Mouse (Mus musculus): ENCODE measurements around the gene Gm20403. TPM values are rescaled to one million over a fixed set of nuclear protein-coding genes. Genes with fewer than 3 reads are reported as not detected.
"Not testable (repeated sequence)": the region's sequence is repeated elsewhere in the genome, so short reads cannot be mapped to it uniquely, and the experiment has no call there.

The Gm20403 gene
- polyA plus RNA-seq, 1 experiment from 2014 or later, result not detected

DNA sequence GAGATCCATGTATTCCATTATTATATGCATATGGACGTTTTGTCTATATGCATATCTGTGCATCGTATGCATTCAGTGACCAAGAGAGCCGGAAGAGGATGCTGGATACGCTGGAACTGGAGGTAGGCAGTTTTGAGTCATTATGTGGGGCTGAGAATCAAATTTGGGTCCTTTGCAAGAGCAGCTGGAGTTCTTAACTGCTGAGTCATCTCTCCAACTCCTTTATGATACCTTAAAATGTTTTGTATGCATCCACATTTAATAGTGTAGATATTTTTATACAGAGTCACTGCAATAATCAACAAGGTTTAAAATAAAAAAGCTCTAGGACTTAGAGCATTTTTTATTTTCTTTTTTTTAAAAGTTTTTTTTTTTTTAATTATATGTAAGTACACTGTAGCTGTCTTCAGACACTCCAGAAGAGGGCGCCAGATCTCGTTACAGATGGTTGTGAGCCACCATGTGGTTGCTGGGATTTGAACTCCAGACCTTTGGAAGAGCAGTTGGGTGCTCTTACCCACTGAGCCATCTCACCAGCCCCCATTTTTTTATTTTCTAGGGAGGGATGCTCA lies 43.7 kb downstream of the Gm20403 start:
- not testable (repeated sequence) for H3K27ac ChIP-seq; H3K4me3 ChIP-seq; ATAC-seq (ENCODE audit: low FRiP score)

DNA sequence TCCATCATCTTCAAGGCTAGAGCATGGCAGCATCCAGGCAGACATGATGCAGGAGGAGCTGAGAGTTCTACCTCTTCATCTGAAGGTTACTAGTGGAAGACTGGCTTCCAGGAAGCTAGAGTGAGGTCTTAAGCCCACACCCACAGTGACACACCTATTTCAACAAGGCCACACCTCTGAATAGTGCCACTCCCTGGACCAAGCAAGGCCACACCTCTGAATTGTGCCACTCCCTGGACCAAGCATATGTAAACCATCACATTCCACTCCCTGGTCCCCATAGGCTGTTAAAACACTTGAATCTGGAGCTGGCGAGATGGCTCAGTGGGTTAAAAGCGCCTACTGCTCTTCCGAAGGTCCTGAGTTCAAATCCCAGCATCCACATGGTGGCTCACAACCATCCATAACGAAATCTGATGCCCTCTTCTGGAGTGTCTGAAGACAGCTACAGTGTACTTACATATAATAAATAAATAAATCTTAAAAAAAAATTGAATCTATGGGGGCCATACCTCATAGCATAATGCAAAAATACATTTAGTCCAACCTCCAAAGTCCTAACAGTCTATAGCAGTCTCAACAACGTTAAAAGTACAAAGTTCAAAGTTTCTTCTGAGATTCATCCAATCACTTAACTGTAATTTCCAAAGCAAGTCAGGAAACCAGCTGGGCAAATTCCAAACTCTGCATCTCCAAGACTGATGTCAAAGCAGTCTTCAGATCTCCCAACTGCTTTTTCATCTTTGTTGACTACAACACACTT lies 48.6 kb downstream of the Gm20403 start:
- H3K9me3 ChIP-seq (replicated peaks); H3K27ac ChIP-seq; H3K4me2 ChIP-seq (replicated peaks); ATAC-seq (ENCODE audit: low FRiP score); H3K4me3 ChIP-seq; H3K4me1 ChIP-seq; H3K9ac ChIP-seq; H3K27me3 ChIP-seq: not testable (repeated sequence)
- peaks cover 54% of the 10 kb centered on the region for H3K36me3 ChIP-seq
- 95% methylated on average over 5 of the region's 5 CpGs for WGBS

More for the DNA sequence above, 43.7 kb downstream of the Gm20403 start:
- WGBS, result 82% methylated on average over 6 of the region's 6 CpGs
- not testable (repeated sequence) for H3K4me1 ChIP-seq; H3K4me2 ChIP-seq (replicated peaks); H3K27me3 ChIP-seq; H3K9ac ChIP-seq; H3K9me3 ChIP-seq (replicated peaks)
- peaks cover 31% of the 10 kb centered on the region for H3K36me3 ChIP-seq

Other genes with a start within 250 kb of the Gm20403 start
- 208 and 220 TPM in 2 replicates for gene Snx6, start 190.8 kb downstream of the Gm20403 start, polyA plus RNA-seq (2016; fragmentation: Nextera tagmentation; extraction: Ambion mirVana)
- gene Cfl2, start 123.7 kb downstream of the Gm20403 start, polyA plus RNA-seq (2016; fragmentation: Nextera tagmentation; extraction: Ambion mirVana), result 227 and 229 TPM in 2 replicates
- 28.1 and 30.3 TPM in 2 replicates for gene Baz1a, start 27.8 kb upstream of the Gm20403 start, polyA plus RNA-seq (2016; fragmentation: Nextera tagmentation; extraction: Ambion mirVana)
- gene 2700097O09Rik, start 93.6 kb upstream of the Gm20403 start, polyA plus RNA-seq (2016; fragmentation: Nextera tagmentation; extraction: Ambion mirVana), result 28.5 and 33.2 TPM in 2 replicates
- gene Srp54a, start 93.7 kb upstream of the Gm20403 start, polyA plus RNA-seq (2016; fragmentation: Nextera tagmentation; extraction: Ambion mirVana), result 153 and 171 TPM in 2 replicates
- gene Fam177a, start 137.9 kb upstream of the Gm20403 start, polyA plus RNA-seq (2016; fragmentation: Nextera tagmentation; extraction: Ambion mirVana), result 21.6 and 25.1 TPM in 2 replicates
- 59.5 and 65.2 TPM in 2 replicates for gene Srp54b, start 168.6 kb upstream of the Gm20403 start, polyA plus RNA-seq (2016; fragmentation: Nextera tagmentation; extraction: Ambion mirVana)
- gene 1700047I17Rik2, start 213.1 kb upstream of the Gm20403 start, polyA plus RNA-seq (2016; fragmentation: Nextera tagmentation; extraction: Ambion mirVana), result 0.09 and 3.7 TPM in 2 replicates
- 71.0 and 84.8 TPM in 2 replicates for gene Srp54c, start 243.6 kb upstream of the Gm20403 start, polyA plus RNA-seq (2016; fragmentation: Nextera tagmentation; extraction: Ambion mirVana)